Mouse (Mus musculus): ENCODE measurements around the gene Tmem163. TPM values are rescaled to one million over a fixed set of nuclear protein-coding genes. Genes with fewer than 3 reads are reported as not detected.
A peak's percentile ranks its signal among the peaks of the same experiment; 100 is the strongest.

The Tmem163 gene
- total RNA-seq, 2 experiments from 2014 or later = 13.8 to 14.7 TPM

- peak; percentile 74 for DNase-seq
Observed at GRCm38 (mm10) chr1:127496737-127497543, 182.4 kb downstream of the Tmem163 start.

DNA sequence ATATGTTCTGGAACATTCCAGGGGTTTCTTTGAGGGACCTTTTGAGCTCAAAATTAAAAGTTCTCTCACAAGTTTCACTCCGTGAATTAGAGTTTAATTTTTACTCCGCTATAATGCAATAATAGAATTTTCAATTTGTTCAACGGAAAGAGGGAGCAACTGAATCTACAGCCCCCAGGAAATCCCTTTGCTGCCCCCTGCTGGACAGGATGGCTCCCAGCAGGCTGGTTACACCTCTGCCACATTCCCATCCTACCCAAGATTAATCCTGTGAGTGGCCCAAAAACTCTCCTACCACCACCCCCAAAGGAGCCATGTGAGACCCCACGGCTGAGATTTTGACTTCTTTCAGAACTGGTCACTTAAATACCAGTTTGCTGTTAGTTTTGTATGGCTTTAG lies 192.2 kb downstream of the Tmem163 start:
- DNase-seq = peak; percentile 70

DNA sequence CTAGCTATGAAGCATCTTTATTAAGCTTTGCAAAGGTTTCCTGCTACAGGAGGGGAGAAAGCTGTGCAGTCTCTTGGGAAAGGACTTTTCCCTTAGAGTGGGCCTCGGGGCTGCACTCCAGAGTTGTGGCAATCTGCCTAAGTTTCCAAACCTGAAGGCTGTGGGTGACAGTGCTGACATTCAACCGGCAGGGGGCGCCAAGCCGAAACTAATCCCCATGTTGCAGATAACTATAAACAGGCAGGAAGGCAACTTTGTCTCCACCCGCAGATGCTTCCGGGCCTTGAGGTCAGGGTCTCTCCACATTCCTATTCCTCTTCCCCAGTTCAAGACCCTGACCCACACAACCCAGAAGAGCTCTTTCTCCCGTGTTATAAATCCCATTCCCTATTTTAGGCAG lies 194.5 kb downstream of the Tmem163 start:
- peak; percentile 69 for DNase-seq

DNA sequence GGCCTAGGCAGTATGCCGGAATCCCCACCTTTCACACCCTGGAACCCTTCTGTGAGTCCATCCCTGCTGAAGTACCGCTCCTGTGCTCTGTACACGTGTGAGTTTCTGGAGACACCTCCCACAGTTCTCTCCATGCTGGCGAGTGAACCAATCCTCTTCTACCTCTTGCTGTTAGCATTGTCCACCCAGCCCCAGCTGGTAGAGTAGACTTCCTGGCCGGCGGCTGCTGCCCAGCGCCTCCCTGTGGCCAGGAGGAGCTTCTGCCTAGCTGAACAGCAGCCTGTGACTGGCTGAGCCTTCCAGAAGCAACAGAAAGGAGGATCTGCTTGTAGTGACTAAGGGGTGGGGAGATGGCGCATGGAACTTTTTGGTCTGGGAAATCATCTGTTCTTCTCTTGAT lies 195.2 kb downstream of the Tmem163 start:
- DNase-seq = peak; percentile 13

GRCm38 (mm10) chr1:127482911-127483310 lies 196.4 kb downstream of the Tmem163 start:
- no peak for DNase-seq

DNA sequence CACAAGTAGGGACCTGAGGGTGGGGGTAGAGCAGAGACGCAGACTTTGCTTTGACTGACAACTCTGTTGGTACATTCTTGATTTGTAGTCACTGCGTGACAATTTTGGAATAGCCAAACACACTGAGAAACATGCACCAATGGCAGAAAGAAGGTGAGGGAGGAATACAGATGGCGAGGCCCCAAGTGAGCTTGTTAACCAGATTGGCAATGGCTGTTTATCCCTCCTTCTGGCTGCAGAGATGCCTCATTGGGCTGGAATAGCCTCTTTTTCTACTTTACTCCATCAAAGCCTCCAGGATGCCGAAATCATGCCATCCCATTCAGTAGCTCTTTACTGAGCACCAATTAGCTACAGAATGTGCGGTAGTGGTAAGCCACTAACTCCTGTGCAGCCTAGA lies 203.6 kb downstream of the Tmem163 start:
- no peak for DNase-seq

DNA sequence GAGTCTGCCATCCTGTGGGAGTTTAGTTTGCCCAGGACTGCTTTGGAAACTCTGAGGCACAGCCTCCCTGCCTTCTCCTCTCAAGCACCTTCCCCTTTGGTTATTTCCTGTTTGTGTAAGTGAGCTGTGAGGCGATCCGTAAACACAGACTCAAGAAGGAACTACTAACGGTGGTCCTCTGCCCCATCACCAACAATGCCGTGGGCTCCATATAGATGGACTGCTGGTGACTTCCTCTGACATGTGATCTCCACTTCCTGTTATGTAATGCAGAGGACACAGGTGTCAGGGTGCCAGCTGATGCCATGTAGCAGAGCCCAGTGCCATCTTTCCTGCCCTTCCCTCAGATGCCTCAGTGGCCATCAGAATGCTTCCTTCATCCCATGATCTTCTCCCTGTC lies 209.2 kb downstream of the Tmem163 start:
- DNase-seq = no peak

DNA sequence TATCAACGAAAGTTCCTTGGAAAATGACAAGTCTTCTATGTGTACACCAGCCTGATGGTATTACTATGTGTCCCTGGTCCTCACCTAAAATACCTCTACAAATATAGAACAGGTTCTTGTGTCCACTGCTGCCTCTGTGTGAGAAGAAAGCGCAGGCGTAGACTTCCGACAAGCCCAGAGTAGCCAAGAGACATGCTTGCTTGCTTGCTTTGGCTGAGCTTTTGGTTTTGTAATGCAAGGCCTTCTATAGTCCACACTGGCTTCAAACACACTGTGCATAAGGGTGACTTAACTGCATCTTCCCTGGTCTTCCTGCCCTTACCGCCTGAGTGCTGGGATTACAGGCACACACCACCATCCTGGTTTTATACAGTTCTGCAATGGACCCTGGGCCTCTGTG lies 212.1 kb downstream of the Tmem163 start:
- DNase-seq = no peak

GRCm38 (mm10) chr1:127465292-127465691 lies 214.1 kb downstream of the Tmem163 start:
- peak; percentile 50 for DNase-seq

GRCm38 (mm10) chr1:127464041-127464440 lies 215.3 kb downstream of the Tmem163 start:
- DNase-seq = no peak

DNA sequence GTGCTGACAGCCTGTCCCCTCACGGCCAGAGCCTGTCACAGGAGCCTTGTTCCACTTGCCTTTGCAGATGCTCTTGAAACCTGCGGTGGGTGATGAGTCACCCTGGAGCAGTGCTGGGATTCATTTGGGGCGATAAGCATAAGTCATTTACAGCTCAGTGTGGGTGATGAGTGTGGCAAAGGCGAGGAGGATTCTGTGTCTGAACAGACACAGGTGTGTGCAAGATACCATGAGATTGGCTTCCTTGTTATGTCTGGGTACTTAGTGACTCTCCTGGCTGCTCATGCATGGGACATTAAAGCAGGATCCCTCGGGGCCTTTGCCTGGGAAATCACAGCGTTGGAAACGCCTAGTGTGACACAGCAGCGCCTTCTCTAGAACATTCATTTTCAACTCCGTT lies 218.3 kb downstream of the Tmem163 start:
- DNase-seq = no peak

GRCm38 (mm10) chr1:127459576-127459975 lies 219.8 kb downstream of the Tmem163 start:
- DNase-seq = no peak

DNA sequence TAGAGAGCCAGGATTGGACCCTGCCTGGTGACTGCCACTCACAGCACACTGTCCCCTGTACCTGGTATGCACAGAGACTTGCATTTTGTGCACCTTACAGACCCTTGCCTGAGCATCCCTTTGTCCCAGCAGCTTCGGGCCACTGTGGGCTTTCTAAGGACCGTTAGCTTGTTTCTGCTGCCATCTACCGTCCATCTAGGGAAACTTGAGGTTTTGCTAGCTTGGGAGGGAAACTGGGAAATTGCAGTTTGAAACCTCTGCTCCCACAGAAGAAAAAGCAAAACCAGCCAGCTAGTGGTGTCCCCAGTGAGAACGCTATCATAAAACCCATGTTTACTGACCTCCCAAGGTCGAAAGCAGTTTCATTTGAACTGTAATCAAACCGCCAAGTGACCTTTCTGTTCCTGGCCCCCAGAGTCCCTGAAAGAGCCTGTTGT lies 220.3 kb downstream of the Tmem163 start:
- DNase-seq = peak; percentile 73

DNA sequence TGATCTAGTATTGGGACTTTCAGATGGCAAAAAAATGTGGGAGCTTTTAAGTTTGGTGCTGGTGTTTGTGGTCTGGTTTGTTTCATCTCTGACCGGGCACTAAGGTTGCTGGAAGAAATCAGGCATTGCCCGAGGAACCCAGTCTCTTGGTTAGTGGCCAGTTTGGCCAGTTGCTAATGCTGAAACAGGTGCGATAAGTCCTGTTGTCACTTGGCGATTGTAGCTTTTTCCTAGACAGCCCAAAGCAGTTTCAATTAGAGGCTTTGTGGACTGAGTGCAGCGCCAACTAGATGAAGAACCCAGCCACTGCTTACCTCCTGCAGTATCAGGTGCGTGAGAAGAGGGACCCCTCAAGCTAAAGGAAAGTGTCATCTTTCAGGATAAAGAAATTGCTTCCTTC lies 226.0 kb downstream of the Tmem163 start:
- no peak for DNase-seq

DNA sequence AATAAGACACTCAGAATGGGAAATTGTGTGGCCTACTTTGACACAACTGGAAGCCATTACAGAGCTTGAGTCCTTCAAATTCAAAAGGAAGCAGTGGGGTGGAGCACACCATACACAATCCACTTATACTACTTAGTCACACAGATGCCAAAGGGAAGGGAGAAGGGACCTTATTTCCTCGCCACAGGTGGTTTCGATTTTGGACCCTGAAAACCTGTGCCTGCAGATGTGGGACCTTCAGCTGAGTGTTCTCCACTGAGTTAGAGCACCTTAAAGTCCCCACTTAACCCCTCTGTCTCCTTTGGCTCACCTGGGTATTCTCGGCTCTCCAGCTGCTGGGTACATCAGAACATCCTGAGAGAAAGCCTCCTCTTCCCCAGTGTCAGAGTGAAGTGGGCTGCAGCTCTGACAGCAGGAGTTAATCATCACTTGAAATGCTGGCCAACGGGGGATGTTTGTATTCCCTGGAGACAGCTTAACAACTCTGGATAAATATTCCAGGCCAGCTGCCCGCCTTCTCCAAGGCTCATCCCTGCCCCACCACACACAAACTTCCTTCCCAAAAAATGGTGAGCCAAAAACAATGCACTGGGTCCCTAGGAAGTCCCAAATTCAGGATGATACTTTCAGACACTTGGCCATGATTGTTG lies 234.4 kb downstream of the Tmem163 start:
- peak; percentile 53 for DNase-seq

- DNase-seq = no peak
Observed at GRCm38 (mm10) chr1:127442880-127443877, 236.2 kb downstream of the Tmem163 start.

DNA sequence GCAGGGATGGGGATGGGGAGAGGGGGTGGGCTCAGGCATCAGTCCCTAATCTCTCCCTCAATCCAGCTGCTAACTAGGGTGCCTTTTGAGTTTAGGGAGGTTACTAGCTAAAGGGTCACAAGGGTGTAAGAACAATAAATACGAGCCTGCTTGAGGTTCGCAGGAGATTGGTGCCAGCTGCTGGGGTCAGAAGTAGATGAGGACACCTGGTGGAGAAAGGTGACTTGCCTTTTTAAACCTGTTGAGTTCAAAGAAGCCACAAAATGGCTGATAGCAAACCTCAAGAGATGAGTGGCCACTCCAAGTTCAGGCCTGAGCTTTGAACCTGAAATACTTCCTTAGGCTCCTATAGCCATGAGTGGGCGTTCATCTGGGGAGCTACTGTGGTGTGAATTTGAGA lies 237.6 kb downstream of the Tmem163 start:
- DNase-seq = no peak

DNA sequence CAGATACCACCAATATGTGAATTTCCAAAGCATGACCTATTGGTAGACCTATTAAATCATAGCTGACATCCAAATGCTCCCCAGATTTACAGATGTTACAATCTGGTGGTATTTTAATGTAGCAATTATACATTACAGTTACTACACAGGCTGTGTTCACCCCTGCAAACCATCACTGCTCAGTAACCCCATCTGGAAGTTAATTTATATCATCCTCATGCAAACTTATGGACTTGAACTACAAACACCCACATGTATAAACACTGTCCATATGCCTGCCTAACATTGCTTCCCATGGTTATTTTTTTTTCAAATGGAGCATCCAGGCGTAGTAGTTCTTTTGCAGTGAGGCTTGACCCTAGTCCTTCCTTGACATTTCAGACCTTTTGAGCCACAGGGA lies 238.3 kb downstream of the Tmem163 start:
- no peak for DNase-seq

GRCm38 (mm10) chr1:127439452-127439891 lies 239.9 kb downstream of the Tmem163 start:
- no peak for DNase-seq

GRCm38 (mm10) chr1:127437091-127437490 lies 242.3 kb downstream of the Tmem163 start:
- DNase-seq = no peak
